Mouse (Mus musculus) midbrain, embryonic 12.5 days (tissue): ENCODE results near the gene Frmd8. TPM values are rescaled to one million over a fixed set of nuclear protein-coding genes. Genes with fewer than 3 reads are reported as not detected.
"Not testable (repeated sequence)": the region's sequence is repeated elsewhere in the genome, so short reads cannot be mapped to it uniquely, and the experiment has no call there.

Experiments used
- ATAC-seq: fragments of 200-750 bp; cut with Nextera tagmentation; 2 replicates; pipeline ENCODE4 v1.8.0; 2017; ENCODE audit warnings: low read depth, moderate TSS enrichment, moderate library complexity; ENCODE audit not compliant: low FRiP score
- H3K27ac ChIP-seq: fragments of 300-500 bp; sonication (generic); replicated peaks from 2 replicates; pipeline ENCODE4 v1.5.1; 2016; ENCODE audit warnings: mild to moderate bottlenecking
- H3K27me3 ChIP-seq: fragments of 300-500 bp; sonication (generic); 2 replicates; pipeline ENCODE4 v1.6.1; 2016; ENCODE audit warnings: mild to moderate bottlenecking
- H3K36me3 ChIP-seq: fragments of 300-500 bp; sonication (generic); 2 replicates; pipeline ENCODE4 v1.6.1; 2016
- H3K4me1 ChIP-seq: fragments of 300-500 bp; sonication (generic); 2 replicates; pipeline ENCODE4 v1.6.1; 2016
- H3K4me2 ChIP-seq: fragments of 300-500 bp; sonication (generic); replicated peaks from 2 replicates; pipeline ENCODE4 v1.6.1; 2016; ENCODE audit warnings: mild to moderate bottlenecking, moderate library complexity
- H3K4me3 ChIP-seq: fragments of 300-500 bp; sonication (generic); 2 replicates; pipeline ENCODE4 v1.5.1; 2016; ENCODE audit warnings: mild to moderate bottlenecking
- H3K9ac ChIP-seq: fragments of 300-500 bp; sonication (generic); replicated peaks from 2 replicates; pipeline ENCODE4 v1.6.1; 2016; ENCODE audit warnings: mild to moderate bottlenecking, moderate library complexity
- H3K9me3 ChIP-seq: fragments of 300-500 bp; sonication (generic); 2 replicates; pipeline ENCODE4 v1.6.1; 2016; ENCODE audit warnings: mild to moderate bottlenecking
- WGBS: fragments of 180-500 bp; shearing (Covaris S2); methylation state at CpG from one replicate; pipeline ENCODE4 v1.1.7; 2016; 5-methylcytosine and 5-hydroxymethylcytosine counted together
- polyA plus RNA-seq: library from polyadenylated mRNA; unstranded; fragments of >200 nt; fragmentation: Nextera tagmentation; extraction: Ambion mirVana; gene quantifications from 2 replicates; pipeline ENCODE4 v1.2.1, GENCODE M21; 2016

The Frmd8 gene
- polyA plus RNA-seq, 1 experiment from 2014 or later: 22.3 TPM

GRCm38 (mm10) chr19:5815928-5816327 lies 59.1 kb downstream of the Frmd8 start:
- no peaks in the 10 kb centered on the region for H3K9me3 ChIP-seq
- no peaks in the 10 kb centered on the region for H3K27me3 ChIP-seq
- H3K27ac ChIP-seq: no peak overlapping the region
- H3K36me3 ChIP-seq: no peaks in the 10 kb centered on the region
- no peak for ATAC-seq
- no peak overlapping the region for H3K9ac ChIP-seq
- no peak overlapping the region for H3K4me3 ChIP-seq
- no peak overlapping the region for H3K4me2 ChIP-seq
- peaks cover 30% of the 10 kb centered on the region for H3K4me1 ChIP-seq
- whole genome bisulfite sequencing: 85% methylated on average over 4 of the region's 4 CpGs

GRCm38 (mm10) chr19:5815010-5815409 lies 60.1 kb downstream of the Frmd8 start:
- Histone ChIP-seq H3K4me2 (no peak overlapping the region), H3K9me3 (no peaks in the 10 kb centered on the region), H3K27me3 (no peaks in the 10 kb centered on the region), H3K4me1 (peaks cover 39% of the 10 kb centered on the region), H3K4me3 (no peak overlapping the region), H3K27ac (no peak overlapping the region), H3K36me3 (no peaks in the 10 kb centered on the region), H3K9ac (no peak overlapping the region)
- WGBS: 95% methylated on average over 7 of the region's 7 CpGs
- ATAC-seq: no peak

- WGBS: 43% methylated on average over 1 of the region's 1 CpGs
- not testable (repeated sequence) for H3K27ac ChIP-seq, H3K9ac ChIP-seq, H3K36me3 ChIP-seq, ATAC-seq, H3K4me2 ChIP-seq, H3K4me3 ChIP-seq, H3K27me3 ChIP-seq, H3K9me3 ChIP-seq
- peaks cover 46% of the 10 kb centered on the region for H3K4me1 ChIP-seq
These were observed 61.0 kb downstream of the Frmd8 start for GRCm38 (mm10) chr19:5814048-5814447.

- Histone ChIP-seq H3K4me1 (peaks cover 51% of the 10 kb centered on the region), H3K9ac (no peak overlapping the region), H3K9me3 (no peaks in the 10 kb centered on the region), H3K36me3 (no peaks in the 10 kb centered on the region), H3K4me2 (no peak overlapping the region), H3K27ac (no peak overlapping the region), H3K4me3 (no peak overlapping the region), H3K27me3 (no peaks in the 10 kb centered on the region)
- WGBS: 91% methylated on average over 3 of the region's 3 CpGs
- ATAC-seq: no peak
These were observed 61.5 kb downstream of the Frmd8 start for GRCm38 (mm10) chr19:5813567-5813966.

GRCm38 (mm10) chr19:5811771-5812504 lies 63.1 kb downstream of the Frmd8 start:
- 0 out of 2 replicates have a peak overlapping the region, but pooled peaks have one; percentile 21 for H3K9ac ChIP-seq
- 46% methylated on average over 7 of the region's 7 CpGs for WGBS
- peak; percentile 79 for ATAC-seq
- H3K4me1 ChIP-seq: peaks cover 50% of the 10 kb centered on the region
- peak overlapping the region; percentile 19; the same call in 1 of the 2 replicates for H3K4me2 ChIP-seq
- no peaks in the 10 kb centered on the region for H3K27me3 ChIP-seq
- peak overlapping the region; percentile 85 for H3K27ac ChIP-seq
- H3K9me3 ChIP-seq: no peaks in the 10 kb centered on the region
- no peak overlapping the region for H3K4me3 ChIP-seq
- H3K36me3 ChIP-seq: no peaks in the 10 kb centered on the region

- WGBS: 78% methylated on average over 9 of the region's 9 CpGs
- peak overlapping the region; percentile 85 for H3K27ac ChIP-seq
- 0 out of 2 replicates have a peak overlapping the region, but pooled peaks have one; percentile 21 for H3K9ac ChIP-seq
These were observed 64.1 kb downstream of the Frmd8 start for GRCm38 (mm10) chr19:5810840-5811563.

GRCm38 (mm10) chr19:5810103-5810839 lies 64.8 kb downstream of the Frmd8 start:
- ATAC-seq: no peak
- 57% methylated on average over 11 of the region's 11 CpGs for WGBS
- Histone ChIP-seq H3K4me2 (no peak overlapping the region), H3K4me1 (peaks cover 64% of the 10 kb centered on the region), H3K27me3 (no peaks in the 10 kb centered on the region), H3K27ac (peak overlapping the region; percentile 85), H3K4me3 (no peak overlapping the region), H3K36me3 (no peaks in the 10 kb centered on the region), H3K9ac (0 out of 2 replicates have a peak overlapping the region, but pooled peaks have one; percentile 21), H3K9me3 (no peaks in the 10 kb centered on the region)

More at GRCm38 (mm10) chr19:5810840-5811563, 64.1 kb downstream of the Frmd8 start:
- no peaks in the 10 kb centered on the region for H3K27me3 ChIP-seq
- no peaks in the 10 kb centered on the region for H3K9me3 ChIP-seq
- peaks cover 58% of the 10 kb centered on the region for H3K4me1 ChIP-seq
- H3K36me3 ChIP-seq: no peaks in the 10 kb centered on the region
- H3K4me3 ChIP-seq: no peak overlapping the region
- no peak overlapping the region for H3K4me2 ChIP-seq
- ATAC-seq: no peak

- peak overlapping the region; percentile 85 for H3K27ac ChIP-seq
- no peaks in the 10 kb centered on the region for H3K9me3 ChIP-seq
- H3K36me3 ChIP-seq: no peaks in the 10 kb centered on the region
- no peak for ATAC-seq
- H3K4me1 ChIP-seq: peaks cover 69% of the 10 kb centered on the region
- H3K4me2 ChIP-seq: no peak overlapping the region
- no peak overlapping the region for H3K9ac ChIP-seq
- 52% methylated on average over 7 of the region's 7 CpGs for WGBS
- no peaks in the 10 kb centered on the region for H3K27me3 ChIP-seq
- no peak overlapping the region for H3K4me3 ChIP-seq
These were observed 65.4 kb downstream of the Frmd8 start for GRCm38 (mm10) chr19:5809712-5810089.

GRCm38 (mm10) chr19:5808955-5809711 lies 65.9 kb downstream of the Frmd8 start:
- Histone ChIP-seq H3K27ac (0 out of 2 replicates have a peak overlapping the region, but pooled peaks have one; percentile 85), H3K9ac (no peak overlapping the region), H3K4me1 (peaks cover 75% of the 10 kb centered on the region)

GRCm38 (mm10) chr19:5807740-5808139 lies 67.3 kb downstream of the Frmd8 start:
- Histone ChIP-seq H3K9me3 (no peaks in the 10 kb centered on the region), H3K4me2 (no peak overlapping the region), H3K4me3 (no peak overlapping the region), H3K36me3 (no peaks in the 10 kb centered on the region), H3K9ac (no peak overlapping the region), H3K27ac (no peak overlapping the region; the same call in 1 of the 2 replicates), H3K27me3 (no peaks in the 10 kb centered on the region), H3K4me1 (peaks cover 78% of the 10 kb centered on the region)
- 77% methylated on average over 3 of the region's 3 CpGs for WGBS
- no peak for ATAC-seq

More at GRCm38 (mm10) chr19:5808955-5809711, 65.9 kb downstream of the Frmd8 start:
- H3K36me3 ChIP-seq: no peaks in the 10 kb centered on the region
- no peaks in the 10 kb centered on the region for H3K27me3 ChIP-seq
- H3K4me2 ChIP-seq: no peak overlapping the region
- no peaks in the 10 kb centered on the region for H3K9me3 ChIP-seq
- ATAC-seq: no peak
- H3K4me3 ChIP-seq: no peak overlapping the region
- WGBS: 70% methylated on average over 14 of the region's 14 CpGs

GRCm38 (mm10) chr19:5806809-5807205 lies 68.3 kb downstream of the Frmd8 start:
- 21% methylated on average over 6 of the region's 6 CpGs for WGBS
- Histone ChIP-seq H3K9me3 (no peaks in the 10 kb centered on the region), H3K36me3 (no peaks in the 10 kb centered on the region), H3K4me2 (0 out of 2 replicates have a peak overlapping the region, but pooled peaks have one; percentile 13), H3K4me3 (no peak overlapping the region), H3K4me1 (peaks cover 69% of the 10 kb centered on the region), H3K27ac (peak overlapping the region; percentile 74), H3K9ac (peak overlapping the region; percentile 31), H3K27me3 (no peaks in the 10 kb centered on the region)
- ATAC-seq: no peak
